Mouse (Mus musculus) right cerebral cortex, postnatal 25 days (tissue): Measurements from ENCODE around the gene Shf.
"Not testable (repeated sequence)": the region's sequence is repeated elsewhere in the genome, so short reads cannot be mapped to it uniquely, and the experiment has no call there.

Source experiments
- DNase-seq: peaks from one replicate; pipeline ENCODE4 v3.0.0; 2022

Gene Shf

DNA sequence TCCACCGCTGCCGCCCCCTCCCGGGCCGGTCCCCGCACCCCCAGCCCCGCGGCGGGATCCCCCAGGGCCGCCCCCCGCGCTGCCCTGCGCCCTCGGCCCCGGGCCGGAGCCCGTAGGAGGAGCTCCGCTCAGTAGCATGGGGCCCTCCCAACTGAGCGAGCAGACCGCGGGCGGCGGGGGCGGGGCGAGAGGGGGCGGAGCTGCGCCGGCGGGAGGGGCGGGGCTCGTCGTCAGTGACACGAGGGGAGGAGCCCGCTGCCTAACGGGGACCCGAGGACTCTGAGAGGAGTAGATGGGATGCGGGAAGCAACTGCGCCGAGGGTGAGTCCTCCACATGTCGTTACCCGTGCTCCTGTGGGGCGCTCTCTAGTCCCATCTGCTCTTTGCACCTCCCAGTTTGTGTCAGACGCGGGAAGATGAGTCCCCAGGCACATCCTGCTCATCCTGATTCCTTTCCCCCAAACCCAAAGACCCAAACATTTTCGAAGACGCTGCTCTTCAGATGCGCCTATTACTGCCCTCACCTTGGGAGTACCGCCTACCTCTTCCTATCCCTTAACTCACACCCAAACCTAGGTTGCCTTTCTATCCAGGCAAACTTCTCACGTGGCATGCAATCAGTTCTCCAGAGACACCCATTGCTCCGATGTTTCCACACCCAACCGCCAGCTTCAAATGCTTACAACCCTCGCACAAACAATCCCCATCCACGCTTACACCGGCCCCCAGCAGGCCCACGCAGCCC is at the start of gene Shf:
Shf (minus strand) TSS at position 168 of the 745 bp plus-strand sequence.
- DNase-seq, result peak; percentile 89

DNA sequence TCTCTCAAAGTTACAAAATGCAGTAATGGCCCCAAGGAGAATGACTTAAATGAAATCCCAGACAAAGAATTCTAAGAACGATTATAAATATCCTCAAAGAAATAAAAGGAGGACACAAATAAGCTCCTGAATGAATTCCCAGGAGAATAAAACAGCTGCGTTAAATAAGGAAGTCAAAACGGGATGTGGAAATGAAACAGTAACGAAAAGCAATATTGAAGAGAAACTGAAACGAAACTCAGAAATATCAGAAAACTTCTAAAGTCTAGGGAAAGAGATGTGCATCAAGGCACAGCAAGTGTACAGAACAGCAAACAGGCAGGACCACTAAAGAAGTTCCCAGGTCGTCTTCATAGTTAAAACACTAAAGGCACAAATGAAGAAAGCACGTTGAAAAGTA is 40.0 kb upstream of the Shf start:
- DNase-seq, result no peak

DNA sequence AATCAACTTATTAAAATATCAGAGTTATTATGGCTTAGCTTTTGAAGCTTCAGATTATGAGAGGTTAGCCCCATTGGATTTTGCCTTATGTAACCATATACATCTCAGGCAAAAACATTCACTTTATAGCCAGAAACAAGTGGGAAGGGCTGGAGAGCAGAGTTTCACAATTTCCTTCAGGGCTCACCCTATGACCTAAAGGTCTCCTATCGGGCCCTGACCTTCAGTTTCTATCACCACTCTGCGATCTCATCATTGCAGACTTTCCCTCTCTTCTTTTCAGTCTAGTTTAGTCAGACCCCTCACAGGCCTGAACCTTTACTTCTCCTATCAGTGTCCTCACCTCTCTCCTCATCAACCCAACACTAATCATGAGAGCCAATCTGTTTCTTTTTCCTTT is 38.6 kb upstream of the Shf start:
- DNase-seq, result no peak

DNA sequence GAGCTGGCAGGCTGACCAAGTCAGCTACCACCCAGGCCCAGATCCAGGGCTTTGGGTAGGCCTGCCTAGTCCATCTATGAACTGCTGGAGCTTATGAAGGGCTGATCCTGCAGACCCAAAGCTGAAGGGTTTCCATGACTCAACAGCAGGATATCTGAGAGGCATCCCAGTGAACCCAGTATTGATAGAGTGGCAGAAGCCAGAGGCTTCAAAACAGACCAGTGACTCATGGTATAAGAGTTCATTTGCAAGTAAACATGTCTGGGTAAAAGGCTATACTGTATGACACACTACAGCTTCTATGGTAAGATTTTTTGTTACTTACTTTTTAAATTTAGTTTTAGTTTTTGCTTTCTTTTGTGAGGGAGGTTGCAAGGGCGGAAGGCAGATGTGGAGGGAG is 27.2 kb upstream of the Shf start:
- no peak for DNase-seq

DNA sequence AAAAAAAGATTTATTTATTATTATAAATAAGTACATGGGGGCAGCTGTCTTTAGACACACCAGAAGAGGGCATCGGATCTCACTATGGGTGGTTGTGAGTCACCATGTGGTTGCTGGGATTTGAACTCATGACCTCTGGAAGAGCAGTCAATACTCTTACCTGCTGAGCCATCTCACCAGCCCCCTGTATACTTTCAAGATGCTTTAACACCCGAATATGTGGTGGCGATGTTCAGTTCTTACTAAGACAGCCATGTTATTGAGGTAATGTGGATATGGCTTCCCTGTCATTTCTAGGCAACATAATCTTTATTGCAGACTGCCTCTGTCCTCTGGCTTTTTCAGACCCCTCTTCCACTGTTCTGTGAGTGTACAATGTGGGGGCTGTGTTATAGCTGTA is 18.2 kb upstream of the Shf start:
- not testable (repeated sequence) for DNase-seq

DNA sequence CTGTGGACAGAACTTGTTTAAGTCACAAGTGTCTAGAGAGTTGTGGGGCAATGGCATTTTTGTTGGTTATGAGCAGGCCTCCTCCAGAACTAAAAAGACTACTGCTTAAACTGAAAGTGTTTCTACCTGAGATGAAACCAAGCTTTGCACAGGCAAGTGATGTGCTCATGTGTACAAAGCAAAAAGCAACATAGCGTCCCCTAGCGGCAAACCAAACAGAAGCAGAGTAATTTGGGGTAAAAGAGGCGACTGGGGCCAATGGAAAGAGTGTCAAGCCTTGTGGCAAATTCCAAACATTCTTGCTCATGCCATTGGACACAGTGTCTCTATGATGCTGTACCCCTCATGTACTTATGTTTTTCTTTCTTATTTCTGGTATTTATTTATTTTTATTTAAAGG is 16.1 kb upstream of the Shf start:
- DNase-seq, result no peak

DNA sequence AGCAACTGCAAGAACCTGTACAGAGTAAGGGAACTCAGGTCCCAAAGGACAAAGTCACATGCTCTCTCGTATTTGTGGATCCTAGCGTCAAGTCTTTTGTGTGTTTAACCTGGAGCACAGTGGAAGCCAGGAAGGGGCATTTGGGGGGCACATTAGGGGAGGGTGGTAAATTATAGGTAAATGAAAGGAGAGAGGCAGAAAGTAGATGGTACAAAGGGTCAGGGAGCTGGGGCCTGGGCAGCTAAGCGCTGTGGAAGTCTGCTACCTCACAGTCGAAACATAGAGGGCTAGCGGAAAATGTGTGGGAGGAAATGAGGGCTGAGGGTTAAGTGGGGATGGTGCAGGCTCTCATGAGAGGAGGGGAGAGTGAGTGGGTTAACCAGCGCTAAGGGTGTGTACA is 13.2 kb upstream of the Shf start:
- DNase-seq, result no peak

DNA sequence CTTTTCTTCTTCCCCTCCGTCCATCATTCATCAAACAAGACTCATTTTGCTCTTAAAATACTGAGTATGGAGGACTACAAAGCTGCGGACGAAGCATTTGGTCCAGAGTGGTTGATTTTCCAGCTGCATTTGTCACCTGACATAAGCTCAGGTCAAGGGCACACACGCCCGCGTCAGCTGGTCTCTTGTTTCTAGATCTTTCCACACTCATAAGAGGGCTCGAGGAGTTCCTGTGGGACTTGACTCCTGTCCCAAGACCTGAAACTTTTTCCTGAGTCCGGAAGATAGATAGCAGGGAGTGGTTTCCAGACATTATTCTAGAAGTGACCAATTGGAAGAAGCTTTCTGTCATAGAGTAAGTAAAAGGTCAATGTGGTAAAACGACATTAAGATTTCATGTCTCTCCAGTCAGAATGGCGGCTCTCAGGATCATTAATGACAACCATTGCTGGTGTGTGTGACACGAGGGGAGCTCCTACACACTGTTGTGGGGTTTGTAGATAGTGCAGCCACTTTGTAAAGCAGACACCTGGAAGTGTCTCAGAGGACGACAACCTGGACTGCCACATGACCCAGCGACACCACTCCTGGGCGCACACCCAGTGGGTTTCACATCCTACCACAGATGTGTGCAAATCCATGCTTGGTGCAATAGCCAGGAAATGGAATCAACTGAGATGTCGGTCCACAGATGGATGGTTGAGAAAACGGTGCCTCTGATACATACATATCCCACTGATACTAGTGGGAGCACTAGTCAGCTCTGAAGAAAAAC is 12.6 kb upstream of the Shf start:
- no peak for DNase-seq

DNA sequence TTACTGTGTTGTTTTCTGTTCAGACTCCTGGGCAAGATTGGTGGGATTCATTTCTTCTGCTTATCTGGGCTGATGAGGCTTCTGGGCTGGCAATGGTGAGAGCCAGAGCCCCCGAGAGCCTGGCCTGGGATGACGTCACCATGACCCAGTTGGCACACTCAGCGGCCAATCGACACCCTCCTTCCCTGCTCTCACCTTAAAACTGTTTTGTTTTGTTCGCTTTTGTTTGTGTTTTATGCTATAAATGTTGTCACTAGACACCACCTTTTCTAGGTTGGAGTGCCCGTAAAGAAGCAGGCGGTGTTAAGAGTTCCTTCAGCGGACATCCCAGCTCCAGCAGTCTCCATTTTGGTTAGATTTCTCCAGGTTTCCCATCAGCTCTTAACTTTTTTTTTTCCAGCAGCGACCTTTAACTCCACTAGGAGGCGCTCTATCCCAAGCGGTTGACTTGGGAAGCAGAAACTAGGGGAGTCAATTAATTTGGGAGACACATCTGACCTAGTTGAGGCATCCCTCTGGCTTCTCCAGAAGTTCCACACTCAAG is 11.9 kb upstream of the Shf start:
- peak; percentile 55 for DNase-seq

DNA sequence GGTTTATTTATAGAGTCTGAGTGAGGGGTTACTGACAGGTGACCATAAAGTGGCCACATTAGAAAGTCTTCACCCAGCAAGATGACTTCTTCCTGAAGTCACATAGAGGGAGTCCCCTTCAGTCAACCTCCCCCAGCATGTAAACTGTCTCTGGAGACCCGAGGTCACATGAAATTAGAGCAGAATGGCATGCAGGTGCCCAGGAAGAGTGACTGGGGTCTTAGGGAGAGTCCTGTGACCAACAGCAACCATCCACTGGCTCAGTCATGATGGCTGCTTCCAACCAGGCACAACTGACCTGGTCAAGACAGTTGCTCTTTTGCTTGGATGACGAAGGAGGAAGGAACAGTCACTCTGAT is 10.3 kb upstream of the Shf start:
- no peak for DNase-seq

DNA sequence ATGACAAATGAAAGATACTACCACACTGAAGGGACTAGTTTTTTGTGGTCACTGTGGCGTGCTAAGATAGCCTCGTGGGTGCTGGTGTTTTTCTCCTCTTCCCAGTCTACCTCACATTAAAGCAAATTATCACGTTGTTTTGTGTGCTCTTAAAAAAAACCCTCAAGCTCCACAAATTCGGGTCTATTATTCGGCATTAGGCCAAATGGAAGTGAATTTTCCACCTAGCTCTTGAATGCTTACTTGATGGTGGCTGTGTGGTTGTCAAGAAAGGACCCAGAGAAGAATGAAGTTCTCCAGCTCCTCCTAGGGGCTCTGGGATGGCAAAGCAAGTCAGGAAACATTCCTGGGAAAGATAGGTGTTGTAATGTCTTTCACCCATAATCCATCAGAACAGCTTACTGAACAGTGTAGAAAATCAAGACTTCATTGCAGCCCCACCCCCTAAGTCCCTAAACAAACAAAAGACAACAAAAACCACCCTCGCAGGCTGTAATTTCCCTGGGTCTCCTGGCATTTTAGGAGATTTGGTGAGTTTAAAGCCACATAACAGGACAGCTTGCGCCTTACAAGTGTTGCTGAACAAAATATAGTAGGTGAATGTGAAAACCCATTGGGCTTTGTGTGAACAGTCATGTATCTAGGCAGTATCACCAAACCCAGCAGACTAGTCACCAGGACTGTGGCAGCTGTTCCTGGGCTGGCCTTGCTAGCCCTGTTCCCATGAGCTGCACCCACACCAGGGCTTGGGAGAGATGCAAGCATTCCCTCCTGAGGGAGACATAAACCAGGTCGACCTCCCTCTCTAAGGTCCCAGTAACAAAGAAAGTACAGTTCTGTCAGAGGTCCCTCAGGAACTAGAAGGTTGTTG is 9.7 kb upstream of the Shf start:
- DNase-seq, result no peak

DNA sequence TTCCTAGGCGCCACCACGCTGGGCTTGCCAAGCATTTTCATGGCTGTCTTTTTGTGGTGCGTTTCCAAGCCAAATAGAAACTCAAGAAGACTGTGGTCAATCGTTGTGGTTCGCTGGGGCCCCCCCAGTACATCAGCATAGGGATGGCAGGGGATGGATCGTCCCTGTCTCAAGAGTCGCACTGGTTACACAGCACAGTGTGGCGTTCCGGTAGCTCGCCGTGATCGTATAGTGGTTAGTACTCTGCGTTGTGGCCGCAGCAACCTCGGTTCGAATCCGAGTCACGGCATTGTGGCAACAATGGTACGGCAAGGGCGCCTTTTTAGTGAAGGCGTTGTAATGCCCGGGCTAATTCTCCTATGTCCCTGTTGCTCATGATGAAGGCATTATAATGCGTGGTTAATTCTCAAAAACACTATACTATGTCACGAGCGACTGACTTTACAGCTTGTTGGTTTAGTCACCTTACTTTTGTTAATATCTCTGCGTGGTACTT is 8.8 kb upstream of the Shf start:
- DNase-seq, result peak; percentile 75

DNA sequence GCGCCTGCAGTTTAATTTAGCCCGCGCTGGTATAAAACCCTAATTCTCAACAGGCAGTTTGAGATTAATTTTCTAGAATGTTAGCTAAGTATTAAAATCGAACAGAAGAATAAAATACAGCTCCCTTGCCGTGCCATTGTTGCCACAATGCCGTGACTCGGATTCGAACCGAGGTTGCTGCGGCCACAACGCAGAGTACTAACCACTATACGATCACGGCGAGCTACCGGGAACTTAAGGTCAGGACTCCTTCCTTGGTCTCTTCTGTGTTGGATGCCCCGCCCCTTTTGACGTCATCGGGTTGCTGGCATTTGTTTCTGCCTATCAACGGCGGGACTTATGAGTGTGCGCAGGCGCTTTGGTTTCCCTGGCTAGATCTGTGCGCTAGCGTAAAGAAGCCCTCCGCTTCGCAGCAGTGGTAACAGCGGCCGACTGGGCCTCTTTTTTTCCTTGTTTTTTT is 8.3 kb upstream of the Shf start:
- peak; percentile 97 for DNase-seq

DNA sequence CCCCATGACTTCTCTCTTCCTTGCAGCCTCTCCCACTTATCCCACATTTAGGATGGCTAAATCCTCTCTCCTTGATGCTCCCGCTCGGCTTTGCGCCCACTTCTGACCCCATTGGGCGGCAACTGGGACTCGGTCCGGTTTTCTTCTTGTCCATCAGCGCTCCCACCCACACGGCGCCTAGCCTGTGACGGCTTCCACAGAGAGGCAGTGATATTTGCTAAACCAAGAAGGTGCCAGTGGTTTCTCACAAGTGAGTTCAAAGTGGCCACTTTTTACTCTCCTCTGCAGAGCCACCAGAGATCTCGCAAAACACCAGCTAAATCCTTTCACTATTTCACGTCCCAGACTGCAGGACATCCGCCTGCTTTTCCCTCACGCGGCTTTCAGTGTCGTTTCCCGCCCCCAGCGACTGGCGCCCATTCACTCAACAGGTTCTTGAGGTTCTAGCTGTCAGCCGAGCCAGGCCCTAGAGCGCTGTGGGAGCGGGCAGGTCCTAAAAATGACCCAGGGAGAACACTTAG is 7.1 kb upstream of the Shf start:
- peak; percentile 39 for DNase-seq

DNA sequence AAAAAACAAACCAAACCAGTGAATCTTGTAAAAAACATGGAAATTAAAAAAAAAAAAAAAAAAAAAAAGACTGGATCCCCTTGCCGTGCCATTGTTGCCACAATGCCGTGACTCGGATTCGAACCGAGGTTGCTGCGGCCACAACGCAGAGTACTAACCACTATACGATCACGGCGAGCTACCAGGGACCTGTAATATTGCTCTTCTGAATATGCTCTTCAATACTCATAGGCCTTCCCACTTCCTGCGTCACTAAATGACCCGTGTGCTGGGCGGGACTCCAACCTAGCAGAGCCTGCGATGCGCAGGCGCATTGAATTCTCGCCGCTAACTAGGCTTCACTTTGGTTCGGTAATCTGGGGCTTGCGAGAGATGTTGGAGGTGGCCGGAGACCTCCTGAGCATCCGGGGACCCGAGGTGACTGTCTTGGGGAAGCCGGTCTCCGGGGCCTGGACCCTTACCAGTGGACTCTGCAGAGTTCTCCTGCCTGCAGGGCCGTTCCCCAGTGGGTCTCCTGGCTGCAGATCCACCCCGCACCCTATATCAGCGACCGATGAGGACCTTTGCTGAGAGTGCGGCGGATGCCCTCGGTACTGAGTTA is 6.5 kb upstream of the Shf start:
- peak; percentile 95 for DNase-seq

DNA sequence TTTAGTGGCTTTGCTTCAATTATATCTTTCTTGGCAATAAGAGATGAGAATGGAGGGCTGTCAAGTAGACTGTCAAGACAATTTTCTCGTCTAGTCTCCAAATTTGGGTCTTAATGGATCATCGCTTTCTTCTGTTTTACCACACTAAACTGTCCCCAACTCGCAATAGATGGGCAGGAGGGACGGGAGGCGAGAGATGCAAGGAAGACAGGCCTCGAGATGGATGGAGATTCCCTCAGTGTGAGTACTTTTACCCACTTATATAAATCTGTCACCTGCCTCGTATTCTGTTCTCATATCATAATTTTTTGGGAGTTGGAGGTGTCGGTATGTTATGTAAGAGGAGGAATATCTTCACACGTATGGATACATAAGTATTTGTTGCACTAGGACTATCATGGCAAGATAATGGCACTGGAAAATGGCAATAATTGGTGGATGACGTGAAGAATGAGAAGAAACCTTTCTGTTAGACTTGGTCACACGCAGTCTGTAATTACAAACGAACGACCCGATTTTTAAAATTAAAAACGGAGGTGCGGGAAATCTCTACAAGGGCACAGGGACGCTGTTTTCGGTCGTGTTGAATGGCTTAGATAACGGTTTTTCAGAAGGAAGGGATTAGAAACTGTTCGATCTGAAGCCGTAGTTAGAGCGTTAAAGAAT is 5.8 kb upstream of the Shf start:
- DNase-seq, result no peak

DNA sequence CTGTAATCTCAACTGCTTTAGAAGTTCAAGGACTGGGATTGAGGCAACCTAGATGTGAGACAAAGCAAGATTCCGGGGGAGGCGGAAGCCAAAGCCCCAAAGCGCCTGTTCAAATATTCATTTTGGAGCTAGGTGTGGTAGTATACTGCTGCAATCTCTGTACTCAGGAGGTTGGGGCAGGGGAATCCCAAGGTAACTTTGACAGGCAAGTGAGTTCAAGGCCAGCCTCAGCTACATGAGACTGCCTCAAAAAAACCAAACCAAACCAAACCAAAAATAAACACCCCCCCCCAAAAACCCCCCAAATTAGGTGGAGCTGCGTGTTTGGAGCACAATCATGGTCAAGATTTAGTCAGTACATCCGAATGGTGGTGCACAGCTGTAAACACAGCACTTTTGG is 5.0 kb upstream of the Shf start:
- DNase-seq, result no peak

DNA sequence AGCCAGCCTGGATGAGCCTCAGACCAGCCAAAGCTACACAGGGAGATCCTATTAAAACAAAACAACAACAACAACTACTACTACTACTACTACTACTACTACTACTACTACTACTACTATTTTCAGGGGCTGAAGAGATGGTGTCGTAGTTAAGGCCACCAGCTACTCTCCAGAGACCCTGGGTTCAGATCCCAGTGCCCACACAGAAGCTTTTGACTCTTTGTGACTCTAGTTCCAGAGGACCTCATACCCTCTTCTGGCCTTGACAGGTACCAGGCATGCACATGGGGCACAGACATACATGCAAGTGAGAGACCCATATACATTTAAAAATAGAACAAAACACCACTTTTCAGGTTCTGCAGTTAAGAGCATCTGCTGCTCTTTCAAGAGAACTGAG is 3.6 kb upstream of the Shf start:
- DNase-seq, result no peak

DNA sequence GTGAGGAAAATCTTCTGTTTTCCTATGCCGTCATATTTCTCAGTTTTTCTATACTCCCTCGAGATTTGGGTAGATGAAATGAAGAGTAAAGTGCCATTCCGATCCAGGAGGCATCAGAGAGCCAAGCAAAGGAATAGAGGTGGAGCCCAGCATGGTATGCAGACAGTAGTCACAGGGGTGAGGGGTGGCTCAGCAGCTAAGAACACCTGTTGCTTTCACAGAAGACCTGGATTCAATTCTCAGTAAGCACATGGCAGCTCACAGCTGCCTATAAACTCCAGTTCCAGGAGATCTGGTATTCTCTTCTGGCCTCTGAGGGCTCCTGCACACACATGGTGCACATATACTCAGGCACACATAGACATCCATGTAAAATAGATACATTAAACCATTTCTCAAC is 3.1 kb upstream of the Shf start:
- no peak for DNase-seq

DNA sequence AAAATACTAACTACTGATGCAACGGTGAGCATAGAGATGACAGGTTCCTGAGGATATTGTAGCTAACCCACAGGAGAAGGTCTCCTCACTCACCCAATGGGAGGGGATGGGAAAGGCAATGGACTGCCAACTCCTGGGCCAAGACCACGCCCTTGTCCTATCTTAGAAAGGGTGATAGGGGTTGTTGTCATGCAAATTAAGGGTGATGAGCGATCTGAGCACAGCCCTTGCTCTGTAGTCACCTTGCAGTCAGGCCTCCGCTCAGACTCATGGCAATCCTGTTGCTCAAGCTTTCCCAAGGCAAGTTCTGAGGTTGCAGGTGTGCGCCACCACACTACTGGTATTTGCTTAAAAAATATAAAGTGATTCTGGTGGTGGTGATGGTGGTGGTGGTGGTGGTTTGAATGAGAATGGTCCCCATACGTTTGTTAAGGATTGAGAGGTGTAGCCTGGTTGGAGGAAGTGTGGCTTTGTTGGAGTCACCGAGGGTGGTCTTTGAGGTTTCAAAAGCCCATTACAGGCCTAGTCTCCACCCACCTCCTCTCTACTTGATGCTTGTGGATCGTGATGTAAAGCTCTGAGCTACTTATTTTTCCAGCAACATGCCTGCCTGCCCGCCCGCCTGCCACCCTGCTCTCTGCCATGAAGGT is 1.3 kb upstream of the Shf start:
- no peak for DNase-seq
